23 mouse cellular contexts compared by ENCODE assay signal in the genomic region with DNA sequence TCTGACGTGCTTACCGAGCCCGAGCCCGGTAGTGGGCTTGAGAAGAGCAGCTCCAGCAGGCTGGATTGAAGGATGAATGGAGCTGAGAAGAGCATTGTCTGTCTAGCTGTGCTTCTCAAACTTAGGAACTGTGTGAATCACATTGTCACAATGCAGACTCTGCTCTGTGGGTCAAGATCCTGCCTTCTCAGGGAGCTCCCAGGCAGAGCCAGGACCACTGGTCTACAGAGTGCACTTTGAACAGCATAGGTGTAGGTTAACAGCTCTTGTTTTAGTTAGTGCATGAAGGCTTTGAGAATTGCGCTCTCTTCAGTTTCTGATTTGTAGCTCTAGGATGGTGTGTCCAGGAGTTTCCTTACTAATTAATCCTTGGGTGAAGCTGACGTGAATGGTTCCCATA. TPM values are rescaled to one million over a fixed set of nuclear protein-coding genes. Genes with fewer than 3 reads are reported as not detected.
DNase-seq lines count a peak whose midpoint lies in the region; TF ChIP-seq lines count a peak whose summit lies in the region.
"Had no signal": no experiment of that assay in that cellular context is flagged by ENCODE, and none has a peak within 500 bp of the region (broad histone marks: within the 10 kb centered on the region; RNA-seq: fewer than 3 reads in every experiment).

No protein-coding gene starts in this region.

- no peak for TF ChIP-seq POLR2A in liver, adult 2 months (IDR thresholded peaks at IDR 0.05; ENCODE audit: extremely low read depth, insufficient read depth, low read length)

- H3K79me2 ChIP-seq in liver, adult 2 months (ENCODE audit: control insufficient read depth, insufficient read depth, low read length) = peaks cover 41% of the 10 kb centered on the region

- peaks cover 19% of the 10 kb centered on the region for H3K36me3 ChIP-seq in liver, adult 2 months (ENCODE audit: control insufficient read depth, insufficient read depth, low read length)

- no peak overlapping the region for H3K9ac ChIP-seq in liver, adult 2 months (ENCODE audit: low read depth, low read length)
- H3K9ac ChIP-seq: embryonic facial prominence, embryonic 13.5 days; forebrain, embryonic 15.5 days; lung, embryonic 14.5 days; midbrain, embryonic 13.5 days; neural tube, embryonic 12.5 days had no signal

- WGBS in liver, adult 2 months = 86% methylated on average over 6 of the region's 6 CpGs

- intact Hi-C loops in gastrocnemius, adult 2 months (cut with DNase I) = no loop called here

- DNase-seq in gastrocnemius, adult 2 months = peak; percentile 12
- no peak for DNase-seq in gastrocnemius, postnatal 10 days
- DNase-seq in liver, adult 2 months (ENCODE audit: extremely low read depth, low read depth, low spot score) = peak; percentile 45
- DNase-seq in liver = no peak
- DNase-seq in kidney, postnatal 25 days = peak; percentile 33 to 75
- peak; percentile 74 for DNase-seq in yolk sac, embryonic 10.5 days (ENCODE audit: low spot score)
- DNase-seq in urinary bladder, postnatal 10 days (ENCODE audit: low spot score) = no peak
- no peak for DNase-seq in adrenal gland, postnatal 4 days (ENCODE audit: low spot score in 2 of 2)
- DNase-seq: adrenal gland, postnatal 10 days; cerebellum, postnatal 14 days; gastrocnemius, postnatal 36 days; layer of hippocampus, adult 9-11 months; lung, embryonic 14.5 days; lung, postnatal 4 days; right cerebral cortex, postnatal 4 days; thymus, adult 2 months had no signal

- H3K27me3 ChIP-seq in liver, adult 2 months (ENCODE audit: control insufficient read depth, insufficient read depth, low read length) = no peaks in the 10 kb centered on the region
- H3K27me3 ChIP-seq: embryonic facial prominence, embryonic 13.5 days; forebrain, embryonic 15.5 days; midbrain, embryonic 13.5 days; neural tube, embryonic 12.5 days; Patski had no signal

- 0 out of 2 replicates have a peak overlapping the region, but pooled peaks have one; percentile 9 for H3K27ac ChIP-seq in gastrocnemius, adult 2 months
- H3K27ac ChIP-seq in liver, adult 2 months (replicated peaks; ENCODE audit: insufficient read depth, low read depth, low read length) = no peak overlapping the region
- H3K27ac ChIP-seq: embryonic facial prominence, embryonic 13.5 days; forebrain, embryonic 15.5 days; left cerebral cortex, adult 2 months; midbrain, embryonic 13.5 days; neural tube, embryonic 12.5 days had no signal

- no peak overlapping the region for H3K4me3 ChIP-seq in gastrocnemius, adult 2 months
- no peak overlapping the region for H3K4me3 ChIP-seq in liver, adult 2 months (ENCODE audit: insufficient read depth, low read depth, low read length)
- H3K4me3 ChIP-seq: embryonic facial prominence, embryonic 13.5 days; forebrain, embryonic 15.5 days; left cerebral cortex, adult 2 months; midbrain, embryonic 13.5 days; neural tube, embryonic 12.5 days had no signal

- no peak for TF ChIP-seq CTCF in gastrocnemius, adult 2 months (IDR thresholded peaks at IDR 0.05)
- TF ChIP-seq CTCF in liver, adult 2 months (IDR thresholded peaks at IDR 0.05; ENCODE audit: low read depth, low read length) = no peak

- H3K4me1 ChIP-seq in liver, adult 2 months (ENCODE audit: control insufficient read depth, insufficient read depth, low read length) = peaks cover 25% of the 10 kb centered on the region

RNA-seq across cellular contexts. Expression of a gene that starts 14.6 kb away (rescaled TPM):
- total RNA-seq in gastrocnemius, adult 2 months (2021) = under 1 TPM; 0.39 to 0.71 TPM
- total RNA-seq in gastrocnemius, postnatal 10 days (2021) = under 1 TPM in 1 of 2 experiments, not detected in 1; 0.93 TPM
- total RNA-seq in liver, adult 2 months (2014; rRNA removed) = 2.3 and 2.8 TPM in 2 replicates
- not detected in 2 replicates for polyA plus RNA-seq in liver, adult 2 months (2012; rRNA removed)
- 1 to 10 TPM; 2.5 to 3.8 TPM for total RNA-seq in adrenal gland, postnatal 4 days (2021)

RNA-seq across cellular contexts. Expression of a gene that starts 20.1 kb away (rescaled TPM):
- 10 to 100 TPM; 87.8 to 99.6 TPM for total RNA-seq in gastrocnemius, adult 2 months (2021)
- 10 to 100 TPM; 59.8 to 62.8 TPM for total RNA-seq in gastrocnemius, postnatal 10 days (2021)
- total RNA-seq in liver, adult 2 months (2014; rRNA removed) = 37.7 and 50.8 TPM in 2 replicates
- 51.6 and 55.3 TPM in 2 replicates for polyA plus RNA-seq in liver, adult 2 months (2012; rRNA removed)
- 10 to 100 TPM; 74.0 to 78.0 TPM for total RNA-seq in adrenal gland, postnatal 4 days (2021)

RNA-seq across cellular contexts. Expression of a gene that starts 21.2 kb away (rescaled TPM):
- total RNA-seq in gastrocnemius, adult 2 months (2021) = under 1 TPM; 0.38 to 0.50 TPM
- 1 to 10 TPM; 1.2 TPM for total RNA-seq in gastrocnemius, postnatal 10 days (2021)
- not detected in 2 replicates for total RNA-seq in liver, adult 2 months (2014; rRNA removed)
- polyA plus RNA-seq in liver, adult 2 months (2012; rRNA removed) = 0.04 and 0.11 TPM in 2 replicates
- total RNA-seq in adrenal gland, postnatal 4 days (2021) = 1 to 10 TPM; 2.7 to 3.4 TPM

RNA-seq across cellular contexts. Expression of a gene that starts 57.9 kb away (rescaled TPM):
- under 1 TPM in 1 of 2 experiments, not detected in 1; 0.13 TPM for total RNA-seq in gastrocnemius, adult 2 months (2021)
- total RNA-seq in gastrocnemius, postnatal 10 days (2021) = under 1 TPM; 0.90 to 0.92 TPM
- total RNA-seq in liver, adult 2 months (2014; rRNA removed) = 0.20 and 0.65 TPM in 2 replicates
- 0.15 and 0.22 TPM in 2 replicates for polyA plus RNA-seq in liver, adult 2 months (2012; rRNA removed)
- 10 to 100 TPM; 72.1 to 75.4 TPM for total RNA-seq in adrenal gland, postnatal 4 days (2021)
- total RNA-seq: gastrocnemius, postnatal 36 days had no signal
- polyA plus RNA-seq: inflammation-experienced regulatory T-cells, adult 6 months had no signal

Comparison
In these comparisons a context has a peak if more than half of its experiments do, and no peak if none do; other contexts are left out.
1. DNase-seq: peak in gastrocnemius, adult 2 months (single experiment), liver, adult 2 months (single experiment), kidney, postnatal 25 days (2 of 2) and yolk sac, embryonic 10.5 days (single experiment); none in gastrocnemius, postnatal 10 days (single experiment), liver (single experiment), urinary bladder, postnatal 10 days (single experiment) and adrenal gland, postnatal 4 days (0 of 2).